Mouse (Mus musculus): Measurements from ENCODE around the gene Lgr6.

GRCm38 (mm10) chr1:135019087-135019774 lies 85.8 kb downstream of the Lgr6 start:
- TF ChIP-seq TAL1 (conservative IDR thresholded peaks at IDR 0.05; ENCODE audit: low read depth, low read length) (no peak), GATA1 (IDR thresholded peaks at IDR 0.05; ENCODE audit: borderline replicate concordance, low read length) (no peak), CTCF (IDR thresholded peaks at IDR 0.05; ENCODE audit: low read depth, low read length) (no peak), POLR2AphosphoS5 (IDR thresholded peaks at IDR 0.05; ENCODE audit: insufficient replicate concordance, low read depth, low read length) (no peak), GATA2 (IDR thresholded peaks at IDR 0.05; ENCODE audit: borderline replicate concordance, low read depth, low read length) (no peak)
